Mouse (Mus musculus): ENCODE results near the gene Tns1.
A peak's percentile ranks its signal among the peaks of the same experiment; 100 is the strongest.

The Tns1 gene

GRCm38 (mm10) chr1:74045034-74045433 lies 79.2 kb downstream of the Tns1 start:
- Histone ChIP-seq H3K27me3 (ENCODE audit: control insufficient read depth, insufficient read depth, low read length, poor library complexity, severe bottlenecking) (no peaks in the 10 kb centered on the region), H3K36me3 (ENCODE audit: control insufficient read depth, insufficient read depth, low read length, poor library complexity, severe bottlenecking) (no peaks in the 10 kb centered on the region)
- no peak for DNase-seq (ENCODE audit: low read depth, low spot score)

GRCm38 (mm10) chr1:74044421-74044820 lies 79.8 kb downstream of the Tns1 start:
- no peak for DNase-seq (ENCODE audit: low read depth, low spot score)
- no peaks in the 10 kb centered on the region for H3K36me3 ChIP-seq (ENCODE audit: control insufficient read depth, insufficient read depth, low read length, poor library complexity, severe bottlenecking)

GRCm38 (mm10) chr1:74043584-74044105 lies 80.6 kb downstream of the Tns1 start:
- no peaks in the 10 kb centered on the region for H3K27me3 ChIP-seq (ENCODE audit: control insufficient read depth, insufficient read depth, low read length, poor library complexity, severe bottlenecking)
- no peak for DNase-seq (ENCODE audit: low read depth, low spot score)
- H3K36me3 ChIP-seq (ENCODE audit: control insufficient read depth, insufficient read depth, low read length, poor library complexity, severe bottlenecking): no peaks in the 10 kb centered on the region

More at GRCm38 (mm10) chr1:74044421-74044820, 79.8 kb downstream of the Tns1 start:
- no peaks in the 10 kb centered on the region for H3K27me3 ChIP-seq (ENCODE audit: control insufficient read depth, insufficient read depth, low read length, poor library complexity, severe bottlenecking)

- H3K27me3 ChIP-seq (ENCODE audit: control insufficient read depth, insufficient read depth, low read length, poor library complexity, severe bottlenecking): no peaks in the 10 kb centered on the region
- no peak for DNase-seq (ENCODE audit: low read depth, low spot score)
- no peaks in the 10 kb centered on the region for H3K36me3 ChIP-seq (ENCODE audit: control insufficient read depth, insufficient read depth, low read length, poor library complexity, severe bottlenecking)
Measured at GRCm38 (mm10) chr1:74042711-74043467, 81.4 kb downstream of the Tns1 start.

GRCm38 (mm10) chr1:74041692-74042091 lies 82.6 kb downstream of the Tns1 start:
- DNase-seq (ENCODE audit: low read depth, low spot score): no peak
- no peaks in the 10 kb centered on the region for H3K27me3 ChIP-seq (ENCODE audit: control insufficient read depth, insufficient read depth, low read length, poor library complexity, severe bottlenecking)
- no peaks in the 10 kb centered on the region for H3K36me3 ChIP-seq (ENCODE audit: control insufficient read depth, insufficient read depth, low read length, poor library complexity, severe bottlenecking)

GRCm38 (mm10) chr1:74041178-74041577 lies 83.1 kb downstream of the Tns1 start:
- no peaks in the 10 kb centered on the region for H3K36me3 ChIP-seq (ENCODE audit: control insufficient read depth, insufficient read depth, low read length, poor library complexity, severe bottlenecking)
- no peak for DNase-seq (ENCODE audit: low read depth, low spot score)
- H3K27me3 ChIP-seq (ENCODE audit: control insufficient read depth, insufficient read depth, low read length, poor library complexity, severe bottlenecking): no peaks in the 10 kb centered on the region

GRCm38 (mm10) chr1:74036560-74037390 lies 87.5 kb downstream of the Tns1 start:
- DNase-seq (ENCODE audit: low read depth, low spot score): peak; percentile 18
- H3K27me3 ChIP-seq (ENCODE audit: control insufficient read depth, insufficient read depth, low read length, poor library complexity, severe bottlenecking): no peaks in the 10 kb centered on the region

GRCm38 (mm10) chr1:74035912-74036489 lies 88.2 kb downstream of the Tns1 start:
- DNase-seq (ENCODE audit: low read depth, low spot score): no peak
- H3K27me3 ChIP-seq (ENCODE audit: control insufficient read depth, insufficient read depth, low read length, poor library complexity, severe bottlenecking): no peaks in the 10 kb centered on the region
- H3K36me3 ChIP-seq (ENCODE audit: control insufficient read depth, insufficient read depth, low read length, poor library complexity, severe bottlenecking): no peaks in the 10 kb centered on the region

More at GRCm38 (mm10) chr1:74036560-74037390, 87.5 kb downstream of the Tns1 start:
- no peaks in the 10 kb centered on the region for H3K36me3 ChIP-seq (ENCODE audit: control insufficient read depth, insufficient read depth, low read length, poor library complexity, severe bottlenecking)

- Histone ChIP-seq H3K27me3 (ENCODE audit: control insufficient read depth, insufficient read depth, low read length, poor library complexity, severe bottlenecking) (no peaks in the 10 kb centered on the region), H3K36me3 (ENCODE audit: control insufficient read depth, insufficient read depth, low read length, poor library complexity, severe bottlenecking) (no peaks in the 10 kb centered on the region)
- no peak for DNase-seq (ENCODE audit: low read depth, low spot score)
Measured at GRCm38 (mm10) chr1:74035487-74035886, 88.8 kb downstream of the Tns1 start.

- no peaks in the 10 kb centered on the region for H3K36me3 ChIP-seq (ENCODE audit: control insufficient read depth, insufficient read depth, low read length, poor library complexity, severe bottlenecking)
- H3K27me3 ChIP-seq (ENCODE audit: control insufficient read depth, insufficient read depth, low read length, poor library complexity, severe bottlenecking): no peaks in the 10 kb centered on the region
- DNase-seq (ENCODE audit: low read depth, low spot score): no peak
Measured at GRCm38 (mm10) chr1:74034736-74035135, 89.5 kb downstream of the Tns1 start.

GRCm38 (mm10) chr1:74034211-74034610 lies 90.0 kb downstream of the Tns1 start:
- no peak for DNase-seq (ENCODE audit: low read depth, low spot score)
- no peaks in the 10 kb centered on the region for H3K36me3 ChIP-seq (ENCODE audit: control insufficient read depth, insufficient read depth, low read length, poor library complexity, severe bottlenecking)
- no peaks in the 10 kb centered on the region for H3K27me3 ChIP-seq (ENCODE audit: control insufficient read depth, insufficient read depth, low read length, poor library complexity, severe bottlenecking)

- Histone ChIP-seq H3K27me3 (ENCODE audit: control insufficient read depth, insufficient read depth, low read length, poor library complexity, severe bottlenecking) (no peaks in the 10 kb centered on the region), H3K36me3 (ENCODE audit: control insufficient read depth, insufficient read depth, low read length, poor library complexity, severe bottlenecking) (no peaks in the 10 kb centered on the region)
- no peak for DNase-seq (ENCODE audit: low read depth, low spot score)
Measured at GRCm38 (mm10) chr1:74033407-74033806, 90.8 kb downstream of the Tns1 start.

GRCm38 (mm10) chr1:74032966-74033365 lies 91.3 kb downstream of the Tns1 start:
- no peak for DNase-seq (ENCODE audit: low read depth, low spot score)
- no peaks in the 10 kb centered on the region for H3K36me3 ChIP-seq (ENCODE audit: control insufficient read depth, insufficient read depth, low read length, poor library complexity, severe bottlenecking)
- H3K27me3 ChIP-seq (ENCODE audit: control insufficient read depth, insufficient read depth, low read length, poor library complexity, severe bottlenecking): no peaks in the 10 kb centered on the region

GRCm38 (mm10) chr1:74031771-74032609 lies 92.3 kb downstream of the Tns1 start:
- Histone ChIP-seq H3K27me3 (ENCODE audit: control insufficient read depth, insufficient read depth, low read length, poor library complexity, severe bottlenecking) (no peaks in the 10 kb centered on the region), H3K36me3 (ENCODE audit: control insufficient read depth, insufficient read depth, low read length, poor library complexity, severe bottlenecking) (no peaks in the 10 kb centered on the region)
- DNase-seq (ENCODE audit: low read depth, low spot score): no peak
